Mouse (Mus musculus): ENCODE data around the gene Gm20388. TPM values are rescaled to one million over a fixed set of nuclear protein-coding genes. Genes with fewer than 3 reads are reported as not detected.

The Gm20388 gene
- polyA plus RNA-seq, 1 experiment: not detected

GRCm38 (mm10) chr8:122192771-122193170 lies 2282.1 kb downstream of the Gm20388 start:
- Histone ChIP-seq H3K4me1 (ENCODE audit: control insufficient read depth, insufficient read depth, low read length) (peaks cover 41% of the 10 kb centered on the region), H3K27ac (ENCODE audit: insufficient read depth, low read depth, low read length) (no peak overlapping the region), H3K4me3 (ENCODE audit: insufficient read depth, low read depth, low read length) (no peak overlapping the region)
- whole genome bisulfite sequencing: 83% methylated on average over 5 of the region's 5 CpGs
- TF ChIP-seq POLR2A (IDR thresholded peaks at IDR 0.05; ENCODE audit: insufficient read depth, low read depth, low read length): no peak
- TF ChIP-seq CTCF (IDR thresholded peaks at IDR 0.05; ENCODE audit: insufficient read depth, low read depth, low read length): no peak

- H3K4me3 ChIP-seq (ENCODE audit: insufficient read depth, low read depth, low read length): no peak overlapping the region
- 87% methylated on average over 11 of the region's 11 CpGs for WGBS
Measured at GRCm38 (mm10) chr8:122193521-122193920, 2282.9 kb downstream of the Gm20388 start.

GRCm38 (mm10) chr8:122194396-122194795 lies 2283.8 kb downstream of the Gm20388 start:
- Histone ChIP-seq H3K4me3 (ENCODE audit: insufficient read depth, low read depth, low read length) (no peak overlapping the region), H3K27ac (ENCODE audit: insufficient read depth, low read depth, low read length) (no peak overlapping the region), H3K4me1 (ENCODE audit: control insufficient read depth, insufficient read depth, low read length) (peaks cover 41% of the 10 kb centered on the region)
- TF ChIP-seq POLR2A (IDR thresholded peaks at IDR 0.05; ENCODE audit: insufficient read depth, low read depth, low read length) (no peak), CTCF (IDR thresholded peaks at IDR 0.05; ENCODE audit: insufficient read depth, low read depth, low read length) (no peak)
- 37% methylated on average over 8 of the region's 8 CpGs for WGBS

More at GRCm38 (mm10) chr8:122193521-122193920, 2282.9 kb downstream of the Gm20388 start:
- Histone ChIP-seq H3K4me1 (ENCODE audit: control insufficient read depth, insufficient read depth, low read length) (peaks cover 41% of the 10 kb centered on the region), H3K27ac (ENCODE audit: insufficient read depth, low read depth, low read length) (no peak overlapping the region)
- TF ChIP-seq CTCF (IDR thresholded peaks at IDR 0.05; ENCODE audit: insufficient read depth, low read depth, low read length): no peak
- no peak for TF ChIP-seq POLR2A (IDR thresholded peaks at IDR 0.05; ENCODE audit: insufficient read depth, low read depth, low read length)

- peaks cover 23% of the 10 kb centered on the region for H3K4me1 ChIP-seq (ENCODE audit: control insufficient read depth, insufficient read depth, low read length)
- TF ChIP-seq POLR2A (IDR thresholded peaks at IDR 0.05; ENCODE audit: insufficient read depth, low read depth, low read length): no peak
- no peak for TF ChIP-seq CTCF (IDR thresholded peaks at IDR 0.05; ENCODE audit: insufficient read depth, low read depth, low read length)
- WGBS: 76% methylated on average over 5 of the region's 5 CpGs
- no peak overlapping the region for H3K4me3 ChIP-seq (ENCODE audit: insufficient read depth, low read depth, low read length)
- H3K27ac ChIP-seq (ENCODE audit: insufficient read depth, low read depth, low read length): no peak overlapping the region
Measured at GRCm38 (mm10) chr8:122197342-122197741, 2286.7 kb downstream of the Gm20388 start.

GRCm38 (mm10) chr8:122198378-122199025 lies 2287.9 kb downstream of the Gm20388 start:
- WGBS: 79% methylated on average over 12 of the region's 12 CpGs
- TF ChIP-seq POLR2A (IDR thresholded peaks at IDR 0.05; ENCODE audit: insufficient read depth, low read depth, low read length) (no peak), CTCF (IDR thresholded peaks at IDR 0.05; ENCODE audit: insufficient read depth, low read depth, low read length) (no peak)
- H3K4me1 ChIP-seq (ENCODE audit: control insufficient read depth, insufficient read depth, low read length): peaks cover 16% of the 10 kb centered on the region
- no peak overlapping the region for H3K4me3 ChIP-seq (ENCODE audit: insufficient read depth, low read depth, low read length)
- H3K27ac ChIP-seq (ENCODE audit: insufficient read depth, low read depth, low read length): no peak overlapping the region

- H3K4me1 ChIP-seq (ENCODE audit: control insufficient read depth, insufficient read depth, low read length): peaks cover 9% of the 10 kb centered on the region
- no peak overlapping the region for H3K27ac ChIP-seq (ENCODE audit: insufficient read depth, low read depth, low read length)
- TF ChIP-seq POLR2A (IDR thresholded peaks at IDR 0.05; ENCODE audit: insufficient read depth, low read depth, low read length): no peak
- no peak for TF ChIP-seq CTCF (IDR thresholded peaks at IDR 0.05; ENCODE audit: insufficient read depth, low read depth, low read length)
- H3K4me3 ChIP-seq (ENCODE audit: insufficient read depth, low read depth, low read length): no peak overlapping the region
- WGBS: 87% methylated on average over 9 of the region's 9 CpGs
Measured at GRCm38 (mm10) chr8:122199191-122199590, 2288.6 kb downstream of the Gm20388 start.

- no peak overlapping the region for H3K27ac ChIP-seq (ENCODE audit: insufficient read depth, low read depth, low read length)
- H3K4me1 ChIP-seq (ENCODE audit: control insufficient read depth, insufficient read depth, low read length): peaks cover 3% of the 10 kb centered on the region
- TF ChIP-seq POLR2A (IDR thresholded peaks at IDR 0.05; ENCODE audit: insufficient read depth, low read depth, low read length): no peak
- H3K4me3 ChIP-seq (ENCODE audit: insufficient read depth, low read depth, low read length): no peak overlapping the region
- WGBS: 82% methylated on average over 4 of the region's 4 CpGs
Measured at GRCm38 (mm10) chr8:122199841-122200240, 2289.2 kb downstream of the Gm20388 start.

GRCm38 (mm10) chr8:122211591-122211990 lies 2300.9 kb downstream of the Gm20388 start:
- WGBS: 96% methylated on average over 3 of the region's 3 CpGs
- H3K4me3 ChIP-seq (ENCODE audit: insufficient read depth, low read depth, low read length): no peak overlapping the region
- TF ChIP-seq CTCF (IDR thresholded peaks at IDR 0.05; ENCODE audit: insufficient read depth, low read depth, low read length) (no peak), POLR2A (IDR thresholded peaks at IDR 0.05; ENCODE audit: insufficient read depth, low read depth, low read length) (no peak)

GRCm38 (mm10) chr8:122215630-122216029 lies 2305.0 kb downstream of the Gm20388 start:
- TF ChIP-seq CTCF (IDR thresholded peaks at IDR 0.05; ENCODE audit: insufficient read depth, low read depth, low read length) (no peak), POLR2A (IDR thresholded peaks at IDR 0.05; ENCODE audit: insufficient read depth, low read depth, low read length) (no peak)
- WGBS: 81% methylated on average over 8 of the region's 8 CpGs
- Histone ChIP-seq H3K4me1 (ENCODE audit: control insufficient read depth, insufficient read depth, low read length) (no peaks in the 10 kb centered on the region), H3K27ac (ENCODE audit: insufficient read depth, low read depth, low read length) (no peak overlapping the region), H3K4me3 (ENCODE audit: insufficient read depth, low read depth, low read length) (no peak overlapping the region)

More at GRCm38 (mm10) chr8:122211591-122211990, 2300.9 kb downstream of the Gm20388 start:
- no peaks in the 10 kb centered on the region for H3K4me1 ChIP-seq (ENCODE audit: control insufficient read depth, insufficient read depth, low read length)
- H3K27ac ChIP-seq (ENCODE audit: insufficient read depth, low read depth, low read length): no peak overlapping the region

All from olfactory bulb, adult 2 months (tissue).